Mouse (Mus musculus): Measurements from ENCODE around the gene Tesk1.
"Not testable (repeated sequence)": the region's sequence is repeated elsewhere in the genome, so short reads cannot be mapped to it uniquely, and the experiment has no call there.

GRCm38 (mm10) chr4:43485666-43486065 lies 43.9 kb downstream of the Tesk1 start:
- not testable (repeated sequence) for TF ChIP-seq CTCF (IDR thresholded peaks at IDR 0.05; ENCODE audit: control insufficient read depth, insufficient read depth, insufficient replicate concordance, low read depth, low read length); POLR2A (IDR thresholded peaks at IDR 0.05; ENCODE audit: control insufficient read depth, low read depth, low read length)

All from testis, adult 2 months (tissue).